Mouse (Mus musculus) ES-CJ7 (cell line): Measurements from ENCODE around the gene Rpl4.

Experiments used
- DNase-seq: peaks from one replicate; pipeline ENCODE4 v3.0.0; 2011; ENCODE audit warnings: low read depth, low spot score

The Rpl4 gene

GRCm38 (mm10) chr9:64198068-64198762 is 25.0 kb downstream of the Rpl4 start:
- DNase-seq, result peak; percentile 46

- peak; percentile 92 for DNase-seq
These were observed 25.7 kb downstream of the Rpl4 start for GRCm38 (mm10) chr9:64198763-64199418.

GRCm38 (mm10) chr9:64199897-64200296 is 26.7 kb downstream of the Rpl4 start:
- peak; percentile 66 for DNase-seq

GRCm38 (mm10) chr9:64202331-64202730 is 29.2 kb downstream of the Rpl4 start:
- DNase-seq, result no peak

GRCm38 (mm10) chr9:64202866-64203265 is 29.7 kb downstream of the Rpl4 start:
- DNase-seq, result no peak

GRCm38 (mm10) chr9:64207509-64208084 is 34.4 kb downstream of the Rpl4 start:
- DNase-seq, result no peak

- DNase-seq, result no peak
These were observed 41.3 kb downstream of the Rpl4 start for GRCm38 (mm10) chr9:64214452-64214851.

- DNase-seq, result no peak
These were observed 42.9 kb downstream of the Rpl4 start for GRCm38 (mm10) chr9:64216090-64216489.

- no peak for DNase-seq
These were observed 43.5 kb downstream of the Rpl4 start for GRCm38 (mm10) chr9:64216641-64217040.

- no peak for DNase-seq
These were observed 44.7 kb downstream of the Rpl4 start for GRCm38 (mm10) chr9:64217887-64218286.

- DNase-seq, result no peak
These were observed 46.1 kb downstream of the Rpl4 start for GRCm38 (mm10) chr9:64219305-64219704.

GRCm38 (mm10) chr9:64219772-64220420 is 46.7 kb downstream of the Rpl4 start:
- DNase-seq, result peak; percentile 36

GRCm38 (mm10) chr9:64220603-64221002 is 47.4 kb downstream of the Rpl4 start:
- DNase-seq, result no peak

- DNase-seq, result no peak
These were observed 48.3 kb downstream of the Rpl4 start for GRCm38 (mm10) chr9:64221480-64221879.

- no peak for DNase-seq
These were observed 48.9 kb downstream of the Rpl4 start for GRCm38 (mm10) chr9:64222098-64222497.

GRCm38 (mm10) chr9:64225805-64226204 is 52.6 kb downstream of the Rpl4 start:
- no peak for DNase-seq

GRCm38 (mm10) chr9:64227736-64228135 is 54.6 kb downstream of the Rpl4 start:
- no peak for DNase-seq
